Mouse (Mus musculus): Measurements from ENCODE around the gene Unc79. TPM values are rescaled to one million over a fixed set of nuclear protein-coding genes. Genes with fewer than 3 reads are reported as not detected.

Gene Unc79
- polyA plus RNA-seq, 1 experiment = 1.8 TPM

- Histone ChIP-seq H3K4me3 (replicated peaks; ENCODE audit: extremely low read depth, low read depth, low read length) (no peak overlapping the region), H3K4me1 (ENCODE audit: control insufficient read depth, insufficient read depth, low read length) (no peaks in the 10 kb centered on the region)
- TF ChIP-seq CTCF (IDR thresholded peaks at IDR 0.05; ENCODE audit: insufficient read depth, low read length) = no peak
- 61% methylated on average over 17 of the region's 17 CpGs for WGBS
- DNase-seq = no peak
These were observed 181.0 kb downstream of the Unc79 start for GRCm38 (mm10) chr12:103129395-103130248.

DNA sequence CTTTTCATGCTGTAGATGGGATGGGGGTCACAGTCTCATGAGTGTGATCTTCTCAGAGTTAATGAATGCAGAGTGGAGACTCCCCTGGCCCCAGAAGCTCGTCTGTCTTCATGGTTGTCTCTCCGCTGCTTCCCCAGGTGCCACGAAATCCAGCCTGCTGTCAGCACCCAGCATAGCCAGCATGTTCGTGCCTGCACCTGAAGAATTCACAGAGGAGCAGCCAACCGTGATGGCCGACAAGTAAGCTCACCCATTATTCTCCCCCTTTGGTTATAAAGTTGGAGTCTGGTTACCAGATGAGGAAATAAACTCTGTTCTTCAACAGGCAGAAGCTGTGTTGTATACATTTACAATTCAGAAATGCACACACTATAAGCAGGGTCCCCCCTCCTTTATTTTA is 182.8 kb downstream of the Unc79 start:
- no peak for DNase-seq
- Histone ChIP-seq H3K4me3 (replicated peaks; ENCODE audit: extremely low read depth, low read depth, low read length) (no peak overlapping the region), H3K4me1 (ENCODE audit: control insufficient read depth, insufficient read depth, low read length) (no peaks in the 10 kb centered on the region)
- 57% methylated on average over 6 of the region's 6 CpGs for WGBS
- TF ChIP-seq CTCF (IDR thresholded peaks at IDR 0.05; ENCODE audit: insufficient read depth, low read length) = no peak
- no peak for TF ChIP-seq POLR2A (IDR thresholded peaks at IDR 0.05; ENCODE audit: borderline replicate concordance, extremely low read depth, low read depth, low read length)

DNA sequence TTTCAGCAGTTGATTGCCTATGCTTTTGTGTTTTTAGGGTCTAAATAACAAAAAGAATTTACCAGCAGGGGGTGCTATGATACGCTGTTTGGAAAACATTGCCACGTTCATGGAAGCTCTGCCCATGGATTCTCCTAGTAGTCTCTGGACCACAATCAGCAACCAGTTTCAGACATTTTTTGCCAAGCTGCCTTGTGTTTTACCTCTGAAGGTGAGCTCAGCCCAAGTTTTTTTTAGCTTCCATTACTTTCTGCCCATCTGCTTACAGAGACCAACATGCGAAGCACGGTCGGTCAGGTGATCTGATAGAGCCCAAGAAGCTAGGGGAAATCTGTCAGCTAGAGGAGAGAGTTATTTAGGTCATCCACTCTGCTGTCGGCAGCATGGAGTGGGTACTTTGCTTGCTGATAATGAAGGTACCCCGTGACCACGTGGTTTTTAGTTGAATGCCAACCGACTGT is 193.9 kb downstream of the Unc79 start:
- DNase-seq = peak; percentile 4
- WGBS = 45% methylated on average over 9 of the region's 9 CpGs
- H3K4me1 ChIP-seq (ENCODE audit: control insufficient read depth, insufficient read depth, low read length) = peaks cover 2% of the 10 kb centered on the region; the same call in 1 of the 2 replicates
- H3K4me3 ChIP-seq (replicated peaks; ENCODE audit: extremely low read depth, low read depth, low read length) = no peak overlapping the region
- TF ChIP-seq POLR2A (IDR thresholded peaks at IDR 0.05; ENCODE audit: borderline replicate concordance, extremely low read depth, low read depth, low read length) = no peak
- 0 out of 2 replicates have a peak, but pooled peaks have one; percentile 13 for TF ChIP-seq CTCF (IDR thresholded peaks at IDR 0.05; ENCODE audit: insufficient read depth, low read length)

- peak; percentile 30 for DNase-seq
- WGBS = 27% methylated on average over 9 of the region's 9 CpGs
- H3K4me3 ChIP-seq (replicated peaks; ENCODE audit: extremely low read depth, low read depth, low read length) = no peak overlapping the region
- peaks cover 2% of the 10 kb centered on the region; the same call in 1 of the 2 replicates for H3K4me1 ChIP-seq (ENCODE audit: control insufficient read depth, insufficient read depth, low read length)
- TF ChIP-seq CTCF (IDR thresholded peaks at IDR 0.05; ENCODE audit: insufficient read depth, low read length) = peak; percentile 66
- no peak for TF ChIP-seq POLR2A (IDR thresholded peaks at IDR 0.05; ENCODE audit: borderline replicate concordance, extremely low read depth, low read depth, low read length)
These were observed 195.3 kb downstream of the Unc79 start for GRCm38 (mm10) chr12:103143798-103144565.

DNA sequence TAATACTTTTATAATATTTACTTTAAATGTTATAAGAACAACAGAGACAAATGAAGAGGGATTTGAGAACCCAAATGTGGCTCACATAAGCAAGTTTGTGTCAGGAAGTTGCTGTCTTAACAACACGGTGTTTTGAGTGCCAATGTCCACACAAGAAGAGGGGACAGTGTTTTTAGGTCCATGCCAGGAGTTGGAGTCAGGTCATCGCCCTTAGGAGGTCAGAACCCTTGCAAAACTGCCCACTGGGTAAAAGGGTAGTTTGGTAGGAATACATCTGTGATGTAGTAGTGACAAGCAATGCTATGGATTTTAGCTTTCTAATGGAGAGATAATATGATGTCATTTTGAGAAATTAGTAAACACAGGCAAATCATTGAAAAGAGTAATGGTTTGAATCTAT is 201.6 kb downstream of the Unc79 start:
- WGBS = 63% methylated on average over 2 of the region's 2 CpGs
- no peak for DNase-seq
- no peaks in the 10 kb centered on the region for H3K4me1 ChIP-seq (ENCODE audit: control insufficient read depth, insufficient read depth, low read length)
- no peak overlapping the region for H3K4me3 ChIP-seq (replicated peaks; ENCODE audit: extremely low read depth, low read depth, low read length)
- no peak for TF ChIP-seq CTCF (IDR thresholded peaks at IDR 0.05; ENCODE audit: insufficient read depth, low read length)
- no peak for TF ChIP-seq POLR2A (IDR thresholded peaks at IDR 0.05; ENCODE audit: borderline replicate concordance, extremely low read depth, low read depth, low read length)

DNA sequence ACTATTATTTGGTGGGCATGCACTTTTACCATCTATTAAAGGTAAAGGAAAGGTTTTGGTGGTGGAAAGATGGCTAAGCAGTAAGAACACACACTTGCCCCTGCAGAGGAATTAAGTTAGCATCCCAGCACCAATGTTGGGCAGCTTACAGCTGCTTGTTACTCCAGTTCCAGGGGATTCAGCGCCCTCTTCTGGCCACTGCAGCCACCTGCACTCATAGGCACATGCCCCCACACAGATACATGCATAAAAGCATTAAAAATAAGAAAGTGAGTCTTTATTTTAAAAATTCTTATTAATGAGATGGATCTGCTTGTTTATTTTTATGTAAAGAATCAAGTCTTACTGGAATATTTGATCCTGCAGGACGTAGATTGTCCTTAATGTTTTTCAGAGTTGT is 206.3 kb downstream of the Unc79 start:
- Histone ChIP-seq H3K4me3 (replicated peaks; ENCODE audit: extremely low read depth, low read depth, low read length) (no peak overlapping the region), H3K4me1 (ENCODE audit: control insufficient read depth, insufficient read depth, low read length) (no peaks in the 10 kb centered on the region)
- no peak for DNase-seq
- WGBS = 62% methylated on average over 2 of the region's 2 CpGs
- TF ChIP-seq CTCF (IDR thresholded peaks at IDR 0.05; ENCODE audit: insufficient read depth, low read length) = no peak
- no peak for TF ChIP-seq POLR2A (IDR thresholded peaks at IDR 0.05; ENCODE audit: borderline replicate concordance, extremely low read depth, low read depth, low read length)

DNA sequence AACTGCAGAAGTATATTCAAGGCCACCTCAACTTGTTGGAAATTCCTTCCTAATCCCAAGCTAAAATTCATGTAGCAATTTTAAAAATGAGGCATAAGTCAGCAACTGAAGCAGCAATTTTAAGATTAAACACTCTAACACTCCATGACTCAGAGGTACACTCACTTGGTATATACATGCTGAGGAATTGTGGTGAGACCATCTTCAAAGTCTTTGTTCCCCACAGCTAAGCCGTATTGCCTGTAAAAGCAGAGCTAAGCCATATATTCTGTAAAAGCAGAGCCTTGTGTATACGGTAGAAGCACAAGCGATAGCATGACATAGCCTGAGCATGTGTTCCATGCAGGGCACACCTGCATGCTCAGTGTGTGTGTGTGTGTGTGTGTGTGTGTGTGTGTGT is 206.7 kb downstream of the Unc79 start:
- DNase-seq = no peak
- TF ChIP-seq POLR2A (IDR thresholded peaks at IDR 0.05; ENCODE audit: borderline replicate concordance, extremely low read depth, low read depth, low read length) (no peak), CTCF (IDR thresholded peaks at IDR 0.05; ENCODE audit: insufficient read depth, low read length) (no peak)
- no peaks in the 10 kb centered on the region for H3K4me1 ChIP-seq (ENCODE audit: control insufficient read depth, insufficient read depth, low read length)
- 60% methylated on average over 3 of the region's 3 CpGs for WGBS
- H3K4me3 ChIP-seq (replicated peaks; ENCODE audit: extremely low read depth, low read depth, low read length) = no peak overlapping the region

DNA sequence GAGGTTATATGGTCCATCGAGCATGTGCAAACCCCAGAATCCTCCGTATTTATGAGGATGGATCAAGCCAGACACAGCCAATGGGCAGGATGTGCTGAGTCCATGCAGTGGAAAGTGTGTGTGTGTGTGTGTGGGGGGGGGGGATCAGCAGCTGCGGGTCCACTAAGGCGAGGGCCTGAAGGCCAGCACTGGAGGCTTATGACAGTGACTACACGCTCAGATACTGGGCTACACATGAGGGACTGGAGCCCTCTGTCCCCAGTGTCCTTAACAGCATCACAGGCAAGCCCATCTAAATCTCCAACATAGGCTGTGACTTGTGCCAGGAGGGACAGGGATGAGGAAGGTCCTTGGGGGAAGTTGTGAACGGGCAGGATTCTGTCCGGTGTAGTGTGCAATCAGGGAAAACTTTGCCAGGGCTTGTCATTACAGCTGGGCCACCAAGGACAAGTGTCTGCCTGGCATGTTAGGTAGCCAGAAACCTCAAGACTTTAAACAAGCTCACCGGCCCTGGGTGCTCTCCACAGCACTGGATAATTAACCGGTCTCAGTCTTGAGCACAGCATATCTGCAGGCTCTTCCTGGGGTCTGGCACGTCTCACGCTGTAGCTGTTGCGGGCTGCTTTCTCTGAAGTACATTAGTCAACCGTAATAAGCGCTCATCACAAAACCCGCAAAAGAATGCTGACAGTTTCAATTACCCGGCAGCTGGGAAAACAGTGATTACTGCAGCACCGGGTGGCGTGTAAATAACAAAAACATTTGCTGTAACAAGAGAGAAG is 208.7 kb downstream of the Unc79 start:
- 70% methylated on average over 18 of the region's 18 CpGs for WGBS
- H3K4me3 ChIP-seq (replicated peaks; ENCODE audit: extremely low read depth, low read depth, low read length) = no peak overlapping the region
- TF ChIP-seq CTCF (IDR thresholded peaks at IDR 0.05; ENCODE audit: insufficient read depth, low read length) (no peak), POLR2A (IDR thresholded peaks at IDR 0.05; ENCODE audit: borderline replicate concordance, extremely low read depth, low read depth, low read length) (no peak)
- no peaks in the 10 kb centered on the region for H3K4me1 ChIP-seq (ENCODE audit: control insufficient read depth, insufficient read depth, low read length)
- DNase-seq = no peak

DNA sequence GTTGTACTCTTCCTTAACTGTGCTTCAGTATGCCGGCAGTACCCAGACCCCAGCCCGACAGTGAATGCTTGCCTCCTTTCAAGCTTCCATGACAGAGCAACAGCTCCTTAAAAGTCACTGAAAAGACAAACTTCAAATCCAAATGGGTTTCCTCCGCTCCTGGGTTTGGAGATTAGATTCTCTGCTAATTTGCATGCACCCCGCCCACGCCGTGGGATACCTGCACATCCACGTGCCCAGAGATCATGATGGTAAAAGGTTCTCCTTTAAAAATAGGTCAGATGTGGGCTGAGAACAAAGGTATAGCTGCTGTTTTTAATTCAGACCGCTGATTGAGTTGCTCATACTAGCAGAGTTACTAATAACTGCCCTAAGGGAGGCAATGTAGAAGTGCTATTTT is 210.4 kb downstream of the Unc79 start:
- TF ChIP-seq POLR2A (IDR thresholded peaks at IDR 0.05; ENCODE audit: borderline replicate concordance, extremely low read depth, low read depth, low read length) (no peak), CTCF (IDR thresholded peaks at IDR 0.05; ENCODE audit: insufficient read depth, low read length) (no peak)
- no peak for DNase-seq
- H3K4me1 ChIP-seq (ENCODE audit: control insufficient read depth, insufficient read depth, low read length) = no peaks in the 10 kb centered on the region
- 67% methylated on average over 8 of the region's 8 CpGs for WGBS
- no peak overlapping the region for H3K4me3 ChIP-seq (replicated peaks; ENCODE audit: extremely low read depth, low read depth, low read length)

Data from lung, adult 2 months (tissue).